Mouse (Mus musculus) frontal cortex, adult (tissue): ENCODE measurements around the gene Aunip.

Source experiments
- ATAC-seq: cut with Nextera tagmentation; 2 replicates; pipeline ENCODE4 v1.9.2; 2017; ENCODE audit warnings: mild to moderate bottlenecking, moderate library complexity, mixed read lengths; ENCODE audit not compliant: low TSS enrichment

The Aunip gene

DNA sequence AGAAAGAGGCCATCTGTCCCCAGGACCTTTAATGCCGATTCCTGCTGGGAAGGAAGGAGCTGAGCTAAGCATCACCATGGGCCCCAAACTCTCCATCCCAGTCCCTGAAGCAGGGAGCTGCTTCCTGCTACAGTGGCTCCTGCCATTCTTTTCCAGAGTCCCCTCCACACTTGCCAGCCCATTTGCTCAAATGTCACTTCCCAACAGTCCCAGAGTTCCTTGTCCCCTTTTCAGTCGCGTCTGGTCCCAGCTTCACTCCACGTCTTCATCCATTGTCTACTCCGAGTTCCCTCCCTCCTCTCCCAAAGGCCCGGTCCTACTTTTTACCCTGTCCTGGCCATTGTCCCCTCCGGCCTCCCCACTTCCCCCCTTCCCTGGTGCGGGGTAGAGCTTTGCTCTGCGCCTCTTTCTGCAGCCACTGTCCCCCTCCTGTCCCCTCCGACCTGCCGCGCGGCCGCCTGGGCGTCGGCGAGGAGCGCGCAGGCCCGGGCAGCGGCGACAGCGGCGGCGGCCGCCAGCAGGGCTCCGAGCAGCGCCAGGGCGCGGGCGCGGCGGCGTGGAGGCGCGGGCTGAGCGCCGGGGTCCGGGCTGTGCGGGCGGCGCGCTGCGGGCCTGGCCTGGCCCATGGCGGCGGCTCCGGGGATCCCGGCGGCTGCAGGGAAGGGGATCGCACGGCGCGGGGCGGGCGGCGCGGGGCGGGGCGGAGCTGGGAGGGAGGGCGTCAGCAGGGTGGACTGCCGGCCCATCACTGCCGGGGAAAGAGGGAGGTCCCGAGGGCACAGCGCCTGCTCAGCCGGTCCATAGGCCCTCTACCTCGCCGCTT is 40.9 kb downstream of the Aunip start, which contains the start of gene Selenon:
Selenon (minus strand) TSS at position 673 of the 823 bp plus-strand sequence.
- peak; percentile 64 for ATAC-seq

DNA sequence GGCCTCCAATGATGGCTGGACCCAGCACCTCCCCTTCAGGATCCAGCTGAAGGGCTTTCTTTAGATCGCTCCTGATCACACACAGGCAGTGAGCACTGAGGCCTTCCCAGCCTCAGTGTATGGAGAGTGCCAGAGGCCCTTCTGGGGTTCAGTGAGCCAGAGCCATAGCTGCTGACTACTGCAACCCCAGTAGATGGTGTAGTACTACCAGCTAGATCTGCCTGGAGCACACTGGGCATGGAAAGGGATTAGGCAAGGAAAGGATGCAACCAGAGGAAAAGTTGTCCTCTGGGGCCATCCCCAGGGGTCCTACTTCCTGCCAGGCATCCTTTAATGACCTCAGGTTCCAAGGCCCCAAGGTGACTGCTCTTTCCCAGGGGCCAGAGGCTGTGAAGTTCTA is 42.8 kb downstream of the Aunip start:
- ATAC-seq = no peak

DNA sequence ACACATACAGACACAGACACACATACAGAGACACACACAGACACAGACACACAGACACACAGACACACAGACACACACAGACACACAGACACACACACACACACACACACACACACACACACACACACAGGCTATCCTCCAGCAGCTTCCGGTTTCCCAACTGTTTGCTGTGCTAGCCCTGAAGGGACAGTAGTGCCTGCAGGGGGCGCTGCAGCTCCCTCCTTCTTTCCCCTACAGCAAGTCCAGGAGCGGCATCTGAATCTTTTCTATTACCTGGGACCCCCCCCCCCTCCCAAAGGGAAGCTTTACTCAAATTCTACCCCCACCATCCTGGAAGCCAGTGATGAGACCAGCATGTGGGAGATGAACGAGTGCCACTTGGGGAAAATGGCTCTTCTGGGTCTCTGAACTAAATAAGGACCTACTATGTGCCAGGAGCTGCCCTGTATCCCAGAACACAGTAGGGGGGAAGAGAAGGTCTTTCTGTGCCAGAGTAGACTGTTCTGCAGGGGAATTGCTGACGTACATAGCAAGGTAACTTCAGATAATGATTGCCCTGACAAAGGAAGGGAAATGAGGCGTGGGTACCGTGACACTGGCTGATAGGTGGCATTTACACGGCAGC is 45.3 kb downstream of the Aunip start:
- ATAC-seq = no peak

DNA sequence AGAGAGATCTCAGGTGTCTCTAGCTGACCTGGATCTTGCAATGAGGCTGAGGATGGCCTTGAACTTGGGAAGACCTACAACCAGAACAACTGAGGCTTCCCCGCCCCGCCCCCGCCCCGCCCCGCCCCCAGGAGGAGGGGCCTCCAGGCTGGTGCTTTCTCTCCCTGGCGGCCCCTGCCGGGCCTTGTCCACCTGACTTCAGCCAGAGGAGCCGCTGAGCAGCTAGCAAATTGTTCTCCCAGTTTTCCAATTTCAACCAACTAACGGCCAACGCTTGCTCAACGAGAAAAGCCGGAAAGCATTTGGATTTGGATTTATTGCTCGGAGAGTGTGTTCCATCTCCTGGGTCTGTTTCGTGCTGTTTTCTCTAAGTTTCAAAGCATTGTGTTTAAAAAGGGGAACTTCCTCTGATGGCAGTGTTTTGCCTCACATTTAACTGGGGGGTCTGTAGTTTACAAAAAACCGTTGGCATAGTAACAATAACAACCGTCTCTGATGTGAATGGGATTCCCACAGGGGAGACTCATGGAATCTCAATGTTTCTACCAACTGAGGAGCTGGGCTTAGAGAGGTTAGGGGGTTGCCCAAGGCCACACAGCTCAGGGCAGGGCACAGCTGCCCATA is 46.9 kb downstream of the Aunip start:
- no peak for ATAC-seq

DNA sequence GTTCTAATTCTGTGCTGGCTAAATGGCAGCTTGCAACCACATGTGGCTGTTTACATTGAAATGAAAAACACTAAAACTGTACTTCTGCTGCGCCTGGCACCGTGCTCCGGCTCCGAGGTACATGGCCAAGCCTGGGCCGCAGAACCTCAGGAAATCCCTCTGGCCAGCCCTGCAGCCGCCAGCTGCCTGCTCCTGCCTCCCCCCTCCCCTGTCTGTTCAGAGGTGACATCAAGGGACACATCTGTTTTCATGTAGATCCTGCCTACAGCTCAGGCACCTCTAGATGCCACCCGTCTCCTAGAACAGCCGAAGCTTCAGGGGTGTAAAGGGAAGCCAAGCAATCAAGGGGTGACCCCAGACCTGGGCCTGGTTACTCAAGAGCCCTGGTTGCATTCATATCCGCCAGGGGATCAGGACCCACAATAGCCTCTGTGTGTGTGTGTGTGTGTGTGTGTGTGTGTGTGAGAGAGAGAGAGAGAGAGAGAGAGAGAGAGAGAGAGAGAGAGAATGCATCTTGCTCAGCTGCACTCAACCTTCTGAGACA is 47.8 kb downstream of the Aunip start:
- ATAC-seq = no peak

DNA sequence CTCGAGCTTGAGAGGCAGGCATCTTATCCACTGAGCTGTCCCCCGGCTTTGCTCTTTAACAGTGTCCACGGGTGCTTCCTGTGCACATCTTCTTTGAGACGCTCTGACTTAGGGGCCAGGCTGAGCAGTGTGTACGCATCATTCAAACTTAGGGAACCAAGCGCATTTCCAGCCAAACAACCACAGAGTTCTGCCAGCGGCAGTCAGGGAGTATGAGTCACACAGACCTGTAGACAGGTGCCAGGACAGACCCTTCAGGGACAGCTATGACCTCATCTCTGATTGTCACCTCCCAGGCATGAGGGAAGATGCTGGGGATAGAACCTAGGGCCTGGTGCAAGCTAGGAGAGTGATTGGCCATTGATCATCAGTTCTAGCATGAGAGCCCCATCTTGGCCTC is 48.4 kb downstream of the Aunip start:
- ATAC-seq = no peak

DNA sequence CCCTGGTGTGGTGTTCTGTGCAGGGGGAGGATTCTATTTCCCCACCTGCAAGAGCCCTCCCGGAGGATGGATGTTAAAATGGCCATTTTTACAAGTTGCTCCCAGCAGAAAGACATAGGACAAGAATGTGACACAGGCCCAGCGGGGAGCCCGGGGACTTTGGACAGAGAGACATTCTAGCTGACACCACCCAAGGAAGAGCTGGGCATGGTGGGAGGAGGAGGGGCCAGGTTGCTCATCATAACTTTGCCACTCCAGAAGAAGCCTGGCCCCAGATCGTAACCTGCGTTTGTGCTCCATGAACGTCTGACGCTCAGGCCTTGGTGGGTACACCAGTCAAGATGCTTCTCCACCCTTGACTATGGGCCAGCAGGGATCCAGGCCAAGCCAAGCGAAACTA is 49.9 kb downstream of the Aunip start:
- no peak for ATAC-seq

DNA sequence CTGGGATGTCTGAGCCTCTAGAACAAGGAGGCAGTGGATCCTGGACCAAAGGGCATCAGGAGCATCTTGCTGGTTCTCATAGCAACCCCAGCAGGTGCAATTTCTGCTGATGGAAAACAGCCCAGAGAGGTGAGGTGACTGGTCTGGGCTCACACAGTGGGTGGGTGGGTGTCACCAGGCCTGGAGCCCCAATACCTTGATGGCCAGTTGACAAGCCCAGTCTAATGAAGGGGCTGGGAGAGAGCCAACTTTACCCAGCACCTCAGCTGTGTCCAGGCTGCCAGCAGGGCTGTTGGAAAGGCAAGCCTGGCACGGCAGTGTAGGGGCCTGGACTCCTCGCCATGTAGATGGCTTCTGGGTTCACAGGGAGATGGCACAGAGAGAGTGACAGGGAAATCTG is 51.2 kb downstream of the Aunip start:
- no peak for ATAC-seq

DNA sequence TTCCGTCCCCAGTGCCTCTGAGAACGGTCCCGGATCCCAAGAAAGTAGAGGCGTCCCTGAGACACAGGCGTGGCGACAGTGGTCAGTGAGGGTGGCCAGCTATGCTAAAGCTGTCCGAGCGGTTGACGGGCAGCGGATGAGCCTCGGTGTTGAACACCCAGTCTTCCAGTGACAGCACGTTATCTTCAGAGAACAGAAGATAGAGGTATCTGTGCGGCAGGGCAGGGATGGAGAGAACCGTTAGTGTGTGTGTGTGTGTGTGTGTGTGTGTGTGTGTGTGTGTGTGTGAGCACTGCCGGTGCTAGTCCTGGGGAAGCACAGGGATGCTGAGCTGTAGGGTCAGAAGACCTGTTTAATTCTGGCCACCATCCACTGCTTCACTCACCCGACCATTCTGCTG is 52.8 kb downstream of the Aunip start:
- ATAC-seq = no peak

DNA sequence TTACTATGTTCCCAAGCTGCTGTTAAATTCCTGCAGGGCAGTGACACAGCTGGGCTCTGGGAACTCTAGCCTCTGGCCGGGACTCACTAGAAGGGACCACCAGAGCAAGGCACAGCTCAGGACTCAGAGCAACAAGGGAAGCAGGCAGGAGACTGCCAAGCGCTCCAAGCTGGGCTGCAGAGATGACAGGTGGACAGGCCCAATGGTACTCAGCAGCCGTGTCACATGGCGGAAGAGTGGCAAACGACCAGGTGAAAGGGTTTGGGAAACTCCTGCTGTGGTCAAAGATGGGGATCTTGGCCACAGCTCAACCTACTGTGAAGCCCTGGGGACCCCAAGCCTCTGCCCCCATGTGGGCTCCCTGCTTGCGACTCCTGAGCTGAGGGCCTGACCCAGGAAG is 53.3 kb downstream of the Aunip start:
- no peak for ATAC-seq

DNA sequence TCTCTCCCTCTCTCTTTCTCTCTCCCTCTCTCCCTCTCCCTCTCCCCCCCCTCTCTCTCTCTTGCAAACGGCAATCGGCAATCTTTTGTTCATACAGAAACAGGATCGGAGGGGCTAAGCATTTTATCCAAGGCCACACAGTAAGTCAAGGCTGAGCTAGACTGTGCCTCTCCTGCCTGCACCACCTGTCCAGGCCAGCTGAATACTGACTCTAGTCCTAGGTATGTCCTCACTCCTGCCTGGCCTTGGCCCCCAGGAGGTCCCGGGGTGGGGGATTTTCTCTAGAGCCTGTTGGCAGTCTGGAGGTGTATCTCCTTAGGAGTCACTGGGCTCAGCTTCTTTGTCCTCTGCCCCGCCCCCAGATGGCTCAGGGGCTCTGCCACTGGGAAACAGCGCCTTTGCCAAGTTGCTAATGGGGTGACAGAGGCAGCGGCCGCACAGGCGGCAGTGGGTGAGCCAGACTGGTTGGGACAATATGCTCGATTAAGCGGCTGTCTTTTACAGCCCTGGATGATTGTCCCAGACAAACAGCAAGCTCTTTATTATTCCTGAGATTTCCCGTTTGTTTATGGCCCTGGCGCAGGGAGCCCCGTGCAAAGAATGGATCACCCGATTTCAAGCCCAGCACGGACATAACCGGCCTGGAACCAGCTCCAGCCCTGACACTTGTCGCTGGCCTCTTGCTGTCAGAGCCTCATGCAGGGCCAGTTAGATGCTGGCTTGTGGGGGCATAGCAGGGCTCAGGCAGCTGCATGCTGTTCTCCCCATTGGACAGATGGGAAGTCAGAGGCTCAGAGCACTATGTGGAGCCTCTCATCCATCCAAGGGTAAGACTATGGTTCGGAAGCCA is 56.8 kb downstream of the Aunip start:
- ATAC-seq = 0 out of 2 replicates have a peak, but pooled peaks have one; percentile 27

DNA sequence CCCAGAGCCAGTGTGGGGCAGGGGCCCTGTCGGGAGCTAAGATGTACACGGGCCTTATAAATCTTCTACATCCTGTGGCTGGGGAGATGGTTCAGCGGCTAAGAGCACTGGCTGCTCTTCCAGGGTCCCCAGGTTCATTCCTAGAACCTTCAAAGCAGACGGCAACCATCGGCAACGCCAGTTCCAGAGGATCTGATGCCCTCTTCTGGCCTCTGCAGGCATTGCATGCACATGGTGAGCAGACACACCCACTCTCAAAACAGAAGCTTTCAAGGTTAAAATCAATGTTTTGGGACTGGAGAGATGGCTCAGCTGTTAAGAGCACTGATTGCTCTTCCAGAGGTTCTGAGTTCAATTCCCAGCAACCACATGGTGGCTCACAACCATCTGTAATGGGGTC is 58.4 kb downstream of the Aunip start:
- no peak for ATAC-seq

DNA sequence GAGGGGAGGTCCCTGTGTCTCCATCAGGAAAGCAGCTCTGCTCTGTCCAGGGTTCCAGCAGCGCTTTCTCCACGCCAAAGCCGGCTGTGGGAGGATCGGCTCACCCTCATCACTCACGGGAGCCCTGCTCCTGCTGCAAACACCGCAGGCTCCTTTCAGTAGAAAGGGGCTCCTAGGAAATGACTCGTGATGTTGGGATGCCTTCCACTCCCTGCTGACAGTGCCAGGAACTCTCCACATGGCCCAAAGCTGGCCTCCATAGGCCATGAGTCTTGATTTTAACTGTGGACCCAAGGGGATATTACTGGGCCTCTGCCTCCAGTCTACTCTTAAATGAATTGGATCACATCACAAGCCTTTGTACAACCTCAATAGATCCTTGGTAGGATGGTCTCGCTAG is 59.0 kb downstream of the Aunip start:
- no peak for ATAC-seq

DNA sequence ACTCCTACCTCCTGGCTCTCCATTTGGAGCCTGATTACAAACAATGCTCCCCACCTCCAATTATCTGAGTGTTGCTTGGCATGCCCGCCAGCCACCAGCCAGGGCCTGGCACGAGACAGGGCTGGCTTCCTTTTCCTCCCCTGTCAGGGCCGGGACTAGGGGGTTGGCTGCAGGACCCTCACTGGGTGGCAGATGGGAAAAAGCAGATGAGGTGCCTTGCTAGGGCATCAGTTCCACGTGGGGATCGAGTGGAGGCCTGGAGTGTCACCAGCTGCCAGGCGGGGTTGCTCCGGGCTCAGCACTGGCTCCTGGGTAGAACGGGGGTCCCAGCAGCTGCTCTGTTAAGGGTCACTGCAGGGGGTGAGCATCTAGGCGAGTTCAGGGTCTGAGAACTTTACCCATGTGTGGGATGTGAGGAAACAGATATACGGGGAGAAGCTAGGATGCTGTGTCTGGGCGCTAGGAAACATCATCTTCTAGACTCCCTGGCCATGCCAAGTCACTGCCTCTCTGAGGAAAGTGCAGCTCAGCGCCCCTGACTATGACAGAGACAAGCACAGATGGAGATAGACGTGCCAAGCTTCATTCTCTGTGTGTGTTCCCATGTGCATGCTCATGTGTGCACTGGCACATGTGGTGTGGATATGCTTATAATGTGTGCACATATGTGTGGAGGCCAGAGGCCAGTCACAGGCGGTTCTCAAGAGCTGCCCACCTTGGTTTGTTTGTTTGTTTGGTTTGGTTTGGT is 60.1 kb downstream of the Aunip start:
- ATAC-seq = no peak

DNA sequence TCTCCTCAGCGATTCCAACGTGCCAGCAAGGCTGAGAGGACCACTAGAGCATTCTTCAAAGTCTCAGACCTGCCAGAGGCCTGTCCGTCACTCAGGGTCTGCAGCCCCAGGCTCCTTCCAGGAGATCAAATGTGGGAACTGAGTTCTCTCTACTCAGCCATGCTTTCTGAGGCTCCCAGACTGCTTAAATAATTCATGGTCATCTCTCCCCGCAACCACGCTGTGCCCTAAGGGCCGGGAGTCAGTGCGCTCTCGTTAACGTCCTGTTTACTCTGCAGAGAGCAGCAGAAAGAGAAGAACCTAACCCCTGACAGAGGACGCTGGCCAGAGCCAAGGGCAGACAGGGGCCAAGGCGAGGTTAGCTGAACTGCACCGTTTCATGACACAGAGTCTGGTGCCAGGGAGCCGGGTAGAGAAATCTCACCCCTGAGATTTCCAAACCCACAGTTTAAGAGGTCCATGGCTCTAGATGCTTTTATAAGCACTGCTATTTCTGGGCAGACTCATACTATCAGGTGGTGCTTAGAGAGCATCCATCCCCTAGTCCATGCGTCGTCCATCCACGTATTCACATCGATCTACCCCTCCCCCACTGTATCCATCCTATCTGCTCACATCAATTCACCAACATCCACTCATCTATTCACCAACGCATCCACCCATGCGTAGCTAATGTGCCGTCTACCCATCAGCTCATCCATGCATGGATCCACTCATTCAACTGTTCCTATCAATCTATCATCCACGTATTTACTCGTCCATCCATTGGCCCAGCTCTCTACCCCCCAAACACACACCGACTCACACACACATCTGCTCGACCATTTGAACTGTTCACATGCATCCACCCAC is 61.9 kb downstream of the Aunip start:
- no peak for ATAC-seq
